Mouse (Mus musculus) spleen, postnatal 10 days (tissue): ENCODE data around the gene Olfr362.
"Not testable (repeated sequence)": the region's sequence is repeated elsewhere in the genome, so short reads cannot be mapped to it uniquely, and the experiment has no call there.

ENCODE experiments used
- DNase-seq, 2 experiments: peaks; one replicate each; pipeline ENCODE4 v3.0.0; 2021 to 2022; ENCODE audit warnings: low spot score in 2 of 2

Gene Olfr362

DNA sequence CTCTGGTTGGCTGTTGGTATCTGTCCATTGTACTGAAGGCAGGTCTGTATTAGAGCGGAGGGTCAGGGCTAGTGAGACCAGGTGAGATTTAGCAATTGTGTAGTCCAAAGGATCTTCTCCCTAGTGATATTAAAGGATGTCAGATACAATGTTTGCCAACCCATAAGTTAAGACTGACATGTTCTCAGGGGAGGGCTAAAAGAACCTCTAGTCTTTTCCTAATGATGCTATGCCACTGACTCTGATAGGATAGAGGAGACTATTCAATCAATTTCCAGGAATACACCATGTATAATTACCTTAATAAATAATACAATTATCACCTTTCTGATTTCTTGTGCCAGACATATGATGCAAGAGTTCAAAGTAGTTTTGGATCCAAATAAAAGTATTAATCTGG lies at the start of gene Olfr362:
Gene Olfr362 (minus strand): TSS at position 101 of the 400 bp plus-strand sequence.
- DNase-seq: no peak

- no peak for DNase-seq
Observed at GRCm38 (mm10) chr2:37139022-37139421, 21.3 kb upstream of the Olfr362 start, which contains the start of gene Olfr364-ps1. Olfr364-ps1 (plus strand) TSS chr2:37139322.

DNA sequence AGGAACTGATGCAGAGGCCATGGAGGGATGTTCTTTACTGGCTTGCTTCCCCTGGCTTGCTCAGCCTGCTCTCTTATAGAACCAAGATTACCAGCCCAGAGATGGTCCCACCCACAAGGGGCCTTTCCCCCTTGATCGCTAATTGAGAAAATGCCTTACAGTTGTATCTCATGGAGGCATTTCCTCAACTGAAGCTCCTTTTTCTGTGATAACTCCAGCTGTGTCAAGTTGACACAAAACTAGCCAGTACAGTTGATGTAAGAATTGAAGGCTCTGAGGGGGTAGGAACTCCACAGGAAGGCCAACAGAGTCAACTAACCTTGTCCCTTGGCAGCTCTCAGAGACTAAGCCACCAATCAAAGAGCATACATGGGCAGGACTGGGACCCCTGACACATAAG lies 28.5 kb downstream of the Olfr362 start, which contains the start of gene Olfr361:
Gene Olfr361 (minus strand): TSS at position 101 of the 400 bp plus-strand sequence.
- DNase-seq: not testable (repeated sequence)

- DNase-seq: no peak
Observed at GRCm38 (mm10) chr2:37065446-37065845, 52.3 kb downstream of the Olfr362 start, which contains the start of gene Olfr360. Olfr360 (plus strand) TSS chr2:37065746.
